Mouse (Mus musculus): Measurements from ENCODE around the gene Ephb3.
A peak's percentile ranks its signal among the peaks of the same experiment; 100 is the strongest.

Ephb3 gene

GRCm38 (mm10) chr16:21245931-21246390 lies 41.4 kb downstream of the Ephb3 start:
- DNase-seq (ENCODE audit: low spot score in 2 of 2): peak; percentile 73 to 82

GRCm38 (mm10) chr16:21246391-21247036 lies 42.0 kb downstream of the Ephb3 start:
- peak in 1 of 2 experiments; percentile 22 for DNase-seq (ENCODE audit: low spot score in 2 of 2)

GRCm38 (mm10) chr16:21247037-21247432 lies 42.5 kb downstream of the Ephb3 start:
- no peak for DNase-seq (ENCODE audit: low spot score in 2 of 2)

DNA sequence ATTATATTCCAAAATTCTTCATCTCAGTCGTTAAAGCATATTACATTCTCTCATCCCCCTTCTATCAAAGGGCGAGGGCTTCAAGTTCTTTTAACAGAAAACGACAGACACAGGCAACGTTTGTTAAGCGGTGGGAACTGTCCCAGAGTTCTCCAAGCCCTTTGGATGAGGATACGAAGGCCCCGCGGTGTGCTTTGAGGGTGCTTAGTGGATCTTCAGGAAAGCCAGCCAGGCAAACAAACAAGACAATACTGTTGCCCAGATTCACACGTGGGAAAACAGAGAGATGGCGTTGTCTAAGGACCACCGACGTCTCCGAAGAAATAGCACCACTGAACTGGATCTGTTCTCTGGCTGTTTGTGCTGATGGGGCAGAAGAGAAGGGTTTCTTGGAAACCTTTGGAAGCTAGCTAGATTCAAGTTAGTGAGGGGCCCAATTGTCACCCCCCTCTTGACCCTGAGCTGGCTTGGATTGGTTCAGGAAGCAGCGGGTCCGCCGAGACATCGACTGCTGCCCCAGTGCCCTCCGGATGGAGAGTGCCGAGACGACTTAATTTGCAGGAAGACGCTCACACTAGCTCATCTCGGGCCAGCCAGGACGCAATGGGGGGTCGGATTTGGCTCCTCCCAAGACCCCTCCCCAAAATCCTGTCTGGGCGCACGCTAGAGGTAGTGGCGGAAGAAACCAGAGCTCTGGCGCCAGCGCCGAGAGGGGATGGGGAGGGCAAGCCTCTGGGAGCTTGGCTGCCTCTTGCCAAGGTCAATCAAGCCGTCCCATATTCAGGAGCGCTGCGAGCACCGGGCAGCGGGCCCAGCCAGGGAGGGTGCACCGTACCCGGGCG lies 43.5 kb downstream of the Ephb3 start:
- DNase-seq (ENCODE audit: low spot score in 2 of 2): peak in 1 of 2 experiments; percentile 19

- DNase-seq (ENCODE audit: low spot score in 2 of 2): peak in 1 of 2 experiments; percentile 44
Measured at GRCm38 (mm10) chr16:21248713-21249531, 44.4 kb downstream of the Ephb3 start.

DNA sequence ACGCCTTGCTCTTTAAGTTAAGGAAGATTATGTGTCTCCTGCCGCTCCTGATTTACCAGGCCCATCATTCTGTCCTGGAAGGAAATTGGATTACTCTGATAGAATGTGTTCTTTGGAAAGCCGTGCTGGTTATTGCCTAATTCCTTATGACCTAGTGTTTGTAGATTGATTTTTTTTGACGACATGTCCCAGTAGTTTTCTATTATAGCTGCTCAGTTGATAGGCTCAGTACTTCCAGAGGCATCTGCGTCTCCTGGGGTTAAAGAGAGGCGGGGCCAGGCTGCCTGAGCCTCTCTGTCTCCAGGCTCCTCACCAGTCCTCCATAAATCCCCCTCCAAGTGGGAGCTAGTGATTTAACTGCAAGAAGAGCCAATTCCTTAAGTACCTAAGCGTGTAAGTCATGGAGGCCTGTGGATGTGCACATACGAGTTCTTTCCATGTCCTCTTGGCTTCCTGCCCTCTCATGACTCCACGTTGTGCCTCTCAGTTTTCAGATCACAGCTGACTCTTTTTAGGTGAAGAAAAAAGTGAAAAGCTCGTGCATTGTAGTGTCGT lies 47.9 kb downstream of the Ephb3 start:
- no peak for DNase-seq (ENCODE audit: low spot score in 2 of 2)

GRCm38 (mm10) chr16:21255574-21256304 lies 51.2 kb downstream of the Ephb3 start:
- DNase-seq (ENCODE audit: low spot score in 2 of 2): no peak

- no peak for DNase-seq (ENCODE audit: low spot score in 2 of 2)
Measured at GRCm38 (mm10) chr16:21256514-21257305, 52.2 kb downstream of the Ephb3 start.

GRCm38 (mm10) chr16:21265417-21265816 lies 60.9 kb downstream of the Ephb3 start:
- no peak for DNase-seq (ENCODE audit: low spot score in 2 of 2)

DNA sequence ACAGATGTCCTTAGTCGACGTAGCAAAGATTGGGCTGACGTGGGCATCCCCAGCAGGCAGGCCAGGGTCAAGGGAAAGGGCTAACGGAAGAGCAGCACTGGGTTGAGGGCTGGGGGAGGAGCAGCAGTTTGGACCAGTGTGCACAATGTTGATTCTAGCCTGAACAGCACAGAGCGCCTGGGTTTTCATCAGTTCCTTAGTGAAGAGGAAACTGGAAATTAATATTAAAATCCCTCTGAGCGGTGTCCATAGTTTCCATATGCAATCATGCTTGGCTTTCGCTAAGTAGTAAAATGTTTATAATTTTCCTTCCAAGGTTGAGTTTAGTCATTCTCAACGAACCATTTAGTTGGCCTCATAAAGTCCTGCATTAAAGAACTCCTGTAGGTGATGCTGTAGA lies 65.2 kb downstream of the Ephb3 start:
- no peak for DNase-seq (ENCODE audit: low spot score in 2 of 2)

DNA sequence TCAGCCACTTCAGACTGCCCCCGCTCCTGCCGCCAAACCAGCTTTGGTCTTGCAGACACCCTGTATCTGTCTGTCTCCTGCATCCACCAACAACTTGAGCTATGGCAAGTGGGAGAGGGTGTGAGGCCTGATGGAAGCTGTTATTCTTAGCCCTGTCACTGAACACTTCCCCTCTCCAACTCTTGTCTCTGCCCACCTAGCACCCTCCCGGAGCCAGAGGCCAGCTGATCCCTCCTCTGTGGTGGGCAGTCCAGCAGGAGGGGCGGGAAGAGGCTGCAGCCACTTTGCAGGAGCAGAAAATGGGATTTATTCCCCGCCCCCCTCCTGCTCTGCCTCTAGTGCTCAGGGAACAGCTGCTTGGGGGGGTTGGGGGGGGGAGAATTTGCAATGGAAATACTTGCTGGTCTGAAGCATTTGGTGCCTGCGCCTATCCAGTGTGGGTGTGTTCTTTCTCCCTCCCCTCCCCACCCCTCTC lies 67.3 kb downstream of the Ephb3 start:
- DNase-seq (ENCODE audit: low spot score in 2 of 2): no peak

DNA sequence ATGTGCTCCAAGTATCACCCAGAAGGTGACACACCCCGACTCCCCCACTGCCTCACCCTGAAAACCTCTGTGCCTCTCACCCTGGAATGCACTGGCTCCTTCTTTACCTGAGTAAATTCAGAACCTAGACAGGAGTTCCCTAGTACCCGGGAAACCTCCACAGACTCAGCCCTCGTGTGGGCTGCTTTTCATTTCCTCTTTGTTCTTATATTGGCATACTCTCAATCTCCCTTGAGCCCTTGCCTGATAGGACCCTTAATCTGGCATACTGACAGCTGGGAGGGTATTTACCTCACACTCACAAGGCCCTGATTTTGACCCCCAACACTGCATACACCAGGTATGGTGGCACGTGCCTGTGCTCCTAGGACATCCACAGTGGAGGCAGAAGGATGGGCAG lies 68.2 kb downstream of the Ephb3 start:
- no peak for DNase-seq (ENCODE audit: low spot score in 2 of 2)
